Mouse (Mus musculus) C2C12 (cell line): ENCODE measurements at regions not wholly inside any gene's neighbourhood (a gene's known extent, or its start where the extent isn't known, plus 50 kb on each side); places are given as distances from the start of the nearest gene placed in this dataset.

Experiments
- CTCF ChIP-seq: IDR thresholded peaks from one replicate; pipeline ENCODE4 v1.5.1; 2011; ENCODE audit not compliant: control insufficient read depth, insufficient read depth, insufficient read length
- MAX ChIP-seq: IDR thresholded peaks from one replicate; pipeline ENCODE4 v1.6.1; 2011; ENCODE audit warnings: mild to moderate bottlenecking, control low read depth
- MYOD1 ChIP-seq: IDR thresholded peaks from one replicate; pipeline ENCODE4 v1.6.1; 2011; ENCODE audit warnings: low read depth; ENCODE audit not compliant: control insufficient read depth, insufficient read length
- MYOG ChIP-seq: IDR thresholded peaks from one replicate; pipeline ENCODE4 v1.6.1; 2011; ENCODE audit not compliant: control insufficient read depth, insufficient read length; ENCODE audit errors: extremely low read depth
- USF1 ChIP-seq: IDR thresholded peaks from one replicate; pipeline ENCODE4 v1.6.1; 2011; ENCODE audit warnings: low read depth, mild to moderate bottlenecking, control low read depth, moderate library complexity

- TF ChIP-seq CTCF (no peak), MAX (no peak), MYOG (no peak), MYOD1 (no peak), USF1 (no peak)
These were observed 491.7 kb upstream of the Zeb2 start for GRCm38 (mm10) chr2:45608926-45609325.
